Mouse (Mus musculus) myocyte (in vitro differentiated cells): ENCODE results near the gene Lemd1. TPM values are rescaled to one million over a fixed set of nuclear protein-coding genes. Genes with fewer than 3 reads are reported as not detected.

Experiments used
- H3K27me3 ChIP-seq: one replicate; pipeline ENCODE4 v1.6.1; 2011; ENCODE audit not compliant: control insufficient read depth, insufficient read depth, insufficient read length
- H3K36me3 ChIP-seq: one replicate; pipeline ENCODE4 v1.6.1; 2011; ENCODE audit not compliant: control insufficient read depth, insufficient read depth
- H3K4me2 ChIP-seq: one replicate; pipeline ENCODE4 v1.6.1; 2011; ENCODE audit warnings: low read depth, control low read depth
- H3K4me3 ChIP-seq: one replicate; pipeline ENCODE4 v1.5.1; 2011; ENCODE audit warnings: mild to moderate bottlenecking, control low read depth, moderate library complexity
- H3K79me2 ChIP-seq: one replicate; pipeline ENCODE4 v1.6.1; 2011; ENCODE audit not compliant: control insufficient read depth, insufficient read depth
- H3ac ChIP-seq: one replicate; pipeline ENCODE4 v1.6.1; 2011; ENCODE audit not compliant: control insufficient read depth, insufficient read length
- CEBPB ChIP-seq: IDR thresholded peaks from 2 replicates; pipeline ENCODE4 v1.6.1; 2011; ENCODE audit warnings: mild to moderate bottlenecking, moderate library complexity; ENCODE audit not compliant: poor library complexity, insufficient read depth, severe bottlenecking
- E2F4 ChIP-seq: IDR thresholded peaks from one replicate; pipeline ENCODE4 v1.6.1; 2011; ENCODE audit warnings: mild to moderate bottlenecking, control low read depth, moderate library complexity; ENCODE audit not compliant: insufficient read depth
- MAX ChIP-seq: IDR thresholded peaks from one replicate; pipeline ENCODE4 v1.6.1; 2011; ENCODE audit warnings: low read depth, mild to moderate bottlenecking, control low read depth
- MYOD1 ChIP-seq, 3 experiments: IDR thresholded peaks; one replicate each; pipeline ENCODE4 v1.6.1; 2011; ENCODE audit warnings: control low read depth in 2 of 3, low read depth in 2 of 3, mild to moderate bottlenecking in 2 of 3, moderate library complexity in 1 of 3; ENCODE audit not compliant: insufficient read length in 2 of 3, control insufficient read depth in 1 of 3
- MYOG ChIP-seq, 3 experiments: IDR thresholded peaks; one replicate each; pipeline ENCODE4 v1.6.1; 2011; ENCODE audit warnings: control low read depth in 2 of 3, low read depth in 2 of 3, mild to moderate bottlenecking in 2 of 3; ENCODE audit not compliant: insufficient read length in 2 of 3, control insufficient read depth in 1 of 3, insufficient read depth in 1 of 3
- POLR2A ChIP-seq: IDR thresholded peaks from one replicate; pipeline ENCODE4 v1.6.1; 2011; ENCODE audit warnings: low read depth, mild to moderate bottlenecking, control low read depth, moderate library complexity; ENCODE audit not compliant: insufficient read length
- POLR2AphosphoS2 ChIP-seq: IDR thresholded peaks from one replicate; pipeline ENCODE4 v1.6.1; 2011; ENCODE audit warnings: low read depth, control low read depth; ENCODE audit not compliant: insufficient read length
- REST ChIP-seq: IDR thresholded peaks from one replicate; pipeline ENCODE4 v1.6.1; 2011; ENCODE audit warnings: mild to moderate bottlenecking, control low read depth, moderate library complexity; ENCODE audit not compliant: insufficient read depth, insufficient read length
- SRF ChIP-seq: IDR thresholded peaks from one replicate; pipeline ENCODE4 v1.6.1; 2011; ENCODE audit warnings: low read depth; ENCODE audit not compliant: control insufficient read depth, insufficient read length
- TCF12 ChIP-seq: IDR thresholded peaks from one replicate; pipeline ENCODE4 v1.6.1; 2011; ENCODE audit warnings: mild to moderate bottlenecking, control low read depth; ENCODE audit not compliant: poor library complexity, insufficient read depth, severe bottlenecking
- TCF3 ChIP-seq: IDR thresholded peaks from one replicate; pipeline ENCODE4 v1.6.1; 2011; ENCODE audit warnings: low read depth, control low read depth; ENCODE audit not compliant: insufficient read length
- USF1 ChIP-seq: IDR thresholded peaks from one replicate; pipeline ENCODE4 v1.6.1; 2011; ENCODE audit warnings: low read depth, mild to moderate bottlenecking, control low read depth, moderate library complexity
- polyA plus RNA-seq: library from polyadenylated mRNA; unstranded; fragments of >200 nt; fragmentation: generic; extraction: Trizol; gene quantifications from one replicate; pipeline ENCODE4 v1.2.1, GENCODE M21; 2012; ENCODE audit warnings: missing spikeins

Gene Lemd1
- polyA plus RNA-seq, 1 experiment = 0.49 TPM

- TF ChIP-seq USF1 (no peak), TCF12 (no peak), SRF (no peak)
- Histone ChIP-seq H3K36me3 (no peaks in the 10 kb centered on the region), H3K79me2 (no peaks in the 10 kb centered on the region), H3K4me3 (no peak overlapping the region), H3K4me2 (peak overlapping the region; percentile 10), H3ac (no peak overlapping the region), H3K27me3 (no peaks in the 10 kb centered on the region)
Measured at GRCm38 (mm10) chr1:132296051-132296450, 104.8 kb downstream of the Lemd1 start.

GRCm38 (mm10) chr1:132298425-132298800, 107.2 kb downstream of the Lemd1 start, which contains the start of gene Klhdc8a:
TSS of gene Klhdc8a (plus strand) at chr1:132298626.
- TF ChIP-seq MYOD1 (IDR thresholded peaks at IDR 0.05; ENCODE audit: control insufficient read depth in 1 of 3, insufficient read length in 2 of 3, low read depth in 2 of 3) = peak in 1 of 3 experiments; percentile 60
- no peak for TF ChIP-seq E2F4
- peak; percentile 75 for TF ChIP-seq POLR2AphosphoS2
- peak; percentile 71 for TF ChIP-seq POLR2A
- no peak for TF ChIP-seq TCF3
- peak in 1 of 3 experiments; percentile 39 for TF ChIP-seq MYOG (IDR thresholded peaks at IDR 0.05; ENCODE audit: control insufficient read depth in 1 of 3, insufficient read depth in 1 of 3, insufficient read length in 2 of 3, low read depth in 2 of 3)
- no peak for TF ChIP-seq REST
- no peak for TF ChIP-seq TCF12
- peak within 1 kb of the TSS; percentile 83 for H3K4me2 ChIP-seq
- peak within 1 kb of the TSS; percentile 33 for H3K4me3 ChIP-seq
- H3K79me2 ChIP-seq = no peaks in the 10 kb centered on the region
- no peaks in the 10 kb centered on the region for H3K36me3 ChIP-seq
- peak within 1 kb of the TSS; percentile 48 for H3ac ChIP-seq
- H3K27me3 ChIP-seq = no peaks in the 10 kb centered on the region

GRCm38 (mm10) chr1:132298801-132299464, 107.7 kb downstream of the Lemd1 start:
- no peaks in the 10 kb centered on the region for H3K36me3 ChIP-seq
- peak overlapping the region; percentile 33 for H3K4me3 ChIP-seq
- H3ac ChIP-seq = peak overlapping the region; percentile 48
- no peaks in the 10 kb centered on the region for H3K27me3 ChIP-seq
- H3K4me2 ChIP-seq = peak overlapping the region; percentile 83
- TF ChIP-seq USF1 (no peak), TCF3 (no peak), POLR2A (no peak), E2F4 (no peak), SRF (no peak), CEBPB (no peak), MYOG (IDR thresholded peaks at IDR 0.05; ENCODE audit: control insufficient read depth in 1 of 3, insufficient read depth in 1 of 3, insufficient read length in 2 of 3, low read depth in 2 of 3) (no peak), MYOD1 (IDR thresholded peaks at IDR 0.05; ENCODE audit: control insufficient read depth in 1 of 3, insufficient read length in 2 of 3, low read depth in 2 of 3) (no peak), TCF12 (no peak), POLR2AphosphoS2 (no peak), MAX (no peak), REST (no peak)
- H3K79me2 ChIP-seq = no peaks in the 10 kb centered on the region

GRCm38 (mm10) chr1:132299744-132300143, 108.5 kb downstream of the Lemd1 start:
- Histone ChIP-seq H3K36me3 (no peaks in the 10 kb centered on the region), H3ac (peak overlapping the region; percentile 48), H3K27me3 (no peaks in the 10 kb centered on the region), H3K4me2 (peak overlapping the region; percentile 83), H3K4me3 (peak overlapping the region; percentile 33), H3K79me2 (no peaks in the 10 kb centered on the region)
- TF ChIP-seq SRF (no peak), TCF12 (no peak), MAX (no peak), MYOG (IDR thresholded peaks at IDR 0.05; ENCODE audit: control insufficient read depth in 1 of 3, insufficient read depth in 1 of 3, insufficient read length in 2 of 3, low read depth in 2 of 3) (no peak), CEBPB (no peak), TCF3 (no peak), E2F4 (no peak), USF1 (no peak), REST (no peak), POLR2A (no peak), MYOD1 (IDR thresholded peaks at IDR 0.05; ENCODE audit: control insufficient read depth in 1 of 3, insufficient read length in 2 of 3, low read depth in 2 of 3) (no peak), POLR2AphosphoS2 (no peak)

GRCm38 (mm10) chr1:132301242-132301641, 110.0 kb downstream of the Lemd1 start:
- Histone ChIP-seq H3K4me2 (peak overlapping the region; percentile 83), H3ac (no peak overlapping the region), H3K27me3 (no peaks in the 10 kb centered on the region), H3K79me2 (no peaks in the 10 kb centered on the region), H3K36me3 (no peaks in the 10 kb centered on the region), H3K4me3 (no peak overlapping the region)
- TF ChIP-seq USF1 (no peak), E2F4 (no peak), SRF (no peak), POLR2A (no peak), TCF12 (no peak), MYOG (IDR thresholded peaks at IDR 0.05; ENCODE audit: control insufficient read depth in 1 of 3, insufficient read depth in 1 of 3, insufficient read length in 2 of 3, low read depth in 2 of 3) (no peak), MYOD1 (IDR thresholded peaks at IDR 0.05; ENCODE audit: control insufficient read depth in 1 of 3, insufficient read length in 2 of 3, low read depth in 2 of 3) (no peak), TCF3 (no peak), REST (no peak), CEBPB (no peak), MAX (no peak)
